Mouse (Mus musculus) hematopoietic stem cell, adult 5-6 weeks (primary cell): ENCODE results near the gene Cyp2s1. TPM values are rescaled to one million over a fixed set of nuclear protein-coding genes. Genes with fewer than 3 reads are reported as not detected.

Experiments
- ATAC-seq, 2 experiments: fragments of 125-278 bp in 1 of 2; replicated peaks in 1 of 2; 2 replicates each; pipeline ENCODE4 v1.8.0; 2016 to 2017; ENCODE audit warnings: inconsistent platforms in 2 of 2, mild to moderate bottlenecking in 2 of 2, moderate number of reproducible peaks in 2 of 2, low read depth in 1 of 2, moderate TSS enrichment in 1 of 2; ENCODE audit not compliant: low FRiP score in 2 of 2, poor library complexity in 2 of 2, severe bottlenecking in 2 of 2, insufficient read depth in 1 of 2, low TSS enrichment in 1 of 2
- total RNA-seq: library from RNA; stranded (forward); fragments of 172-1452, 232-1000 nt; gene quantifications from 2 replicates; pipeline ENCODE4 v1.2.3, GENCODE M21; 2017

Gene Cyp2s1
- total RNA-seq, 1 experiment from 2014 or later: not detected

GRCm38 (mm10) chr7:25755468-25755833 is 61.3 kb downstream of the Cyp2s1 start:
- ATAC-seq: peak; percentile 15 to 43; a peak in 3 of 4 replicates

- peak; percentile 71 to 74 for ATAC-seq
These were observed 61.8 kb downstream of the Cyp2s1 start, which contains the start of gene Hnrnpul1 for GRCm38 (mm10) chr7:25754738-25755467. Gene Hnrnpul1 (minus strand): TSS chr7:25754757.

GRCm38 (mm10) chr7:25754439-25754737 is 62.3 kb downstream of the Cyp2s1 start:
- no peak; a peak in 1 of 4 replicates for ATAC-seq

GRCm38 (mm10) chr7:25753643-25754438 is 62.9 kb downstream of the Cyp2s1 start:
- no peak for ATAC-seq

- ATAC-seq: no peak
These were observed 63.6 kb downstream of the Cyp2s1 start for GRCm38 (mm10) chr7:25753076-25753475.

Other genes with a start within 250 kb of the Cyp2s1 start
- gene Erich4, start 201.0 kb downstream of the Cyp2s1 start, total RNA-seq: not detected in 2 replicates
- gene Dmac2, start 197.5 kb downstream of the Cyp2s1 start, total RNA-seq: 33.7 and 50.9 TPM in 2 replicates
- 1.8 and 4.7 TPM in 2 replicates for gene B3gnt8, start 190.3 kb downstream of the Cyp2s1 start, total RNA-seq
- gene Bckdha, start 157.9 kb downstream of the Cyp2s1 start, total RNA-seq: 33.2 and 61.3 TPM in 2 replicates
- 32.5 and 48.8 TPM in 2 replicates for gene Exosc5, start 157.7 kb downstream of the Cyp2s1 start, total RNA-seq
- 2.3 TPM in 1 of 2 replicates, not detected in the other for gene Tmem91, start 141.7 kb downstream of the Cyp2s1 start, total RNA-seq
- gene B9d2, start 136.1 kb downstream of the Cyp2s1 start, total RNA-seq: 46.3 and 70.6 TPM in 2 replicates
- 46.0 and 50.7 TPM in 2 replicates for gene Tgfb1, start 129.9 kb downstream of the Cyp2s1 start, total RNA-seq
- 16.7 and 18.9 TPM in 2 replicates for gene Ccdc97, start 97.8 kb downstream of the Cyp2s1 start, total RNA-seq
- 137 TPM in 2 replicates for gene Hnrnpul1, start 62.2 kb downstream of the Cyp2s1 start, total RNA-seq
- 6.2 and 16.9 TPM in 2 replicates for gene Axl, start 28.2 kb downstream of the Cyp2s1 start, total RNA-seq
- gene Cyp2b10, start 80.7 kb upstream of the Cyp2s1 start, total RNA-seq: not detected in 2 replicates
- not detected in 2 replicates for gene Cyp2b13, start 244.6 kb upstream of the Cyp2s1 start, total RNA-seq